Mouse (Mus musculus) thymus, postnatal 4 days (tissue): ENCODE measurements around the gene Acyp2.

ENCODE experiments used
- DNase-seq: peaks from one replicate; pipeline ENCODE4 v3.0.0; 2021

Gene Acyp2

GRCm38 (mm10) chr11:30572790-30573395 is 76.5 kb downstream of the Acyp2 start:
- no peak for DNase-seq

GRCm38 (mm10) chr11:30570568-30570967 is 78.8 kb downstream of the Acyp2 start:
- DNase-seq = no peak

GRCm38 (mm10) chr11:30560215-30560614 is 89.2 kb downstream of the Acyp2 start:
- no peak for DNase-seq

- no peak for DNase-seq
These were observed 96.0 kb downstream of the Acyp2 start for GRCm38 (mm10) chr11:30553408-30553807.

- DNase-seq = no peak
These were observed 132.3 kb downstream of the Acyp2 start for GRCm38 (mm10) chr11:30517133-30517532.

GRCm38 (mm10) chr11:30508178-30508577 is 141.2 kb downstream of the Acyp2 start:
- no peak for DNase-seq

GRCm38 (mm10) chr11:30498738-30499355 is 150.5 kb downstream of the Acyp2 start:
- DNase-seq = no peak

GRCm38 (mm10) chr11:30497151-30497550 is 152.2 kb downstream of the Acyp2 start:
- DNase-seq = no peak

GRCm38 (mm10) chr11:30491515-30492260 is 157.7 kb downstream of the Acyp2 start:
- no peak for DNase-seq

GRCm38 (mm10) chr11:30488183-30488582 is 161.2 kb downstream of the Acyp2 start:
- no peak for DNase-seq

- no peak for DNase-seq
These were observed 166.1 kb downstream of the Acyp2 start for GRCm38 (mm10) chr11:30483286-30483685.

GRCm38 (mm10) chr11:30471751-30472593 is 177.4 kb downstream of the Acyp2 start, which contains the start of gene 4930505A04Rik:
Gene 4930505A04Rik (minus strand): TSS chr11:30471827.
- DNase-seq = peak; percentile 62

GRCm38 (mm10) chr11:30471187-30471586 is 178.2 kb downstream of the Acyp2 start:
- DNase-seq = no peak
